Mouse (Mus musculus) heart, embryonic 14.5 days (tissue): ENCODE data around the gene Pgbd1. TPM values are rescaled to one million over a fixed set of nuclear protein-coding genes. Genes with fewer than 3 reads are reported as not detected.
A peak's percentile ranks its signal among the peaks of the same experiment; 100 is the strongest.
"Not testable (repeated sequence)": the region's sequence is repeated elsewhere in the genome, so short reads cannot be mapped to it uniquely, and the experiment has no call there.

Experiments used
- ATAC-seq: fragments of 200-750 bp; cut with Nextera tagmentation; 2 replicates; pipeline ENCODE4 v1.8.0; 2017; ENCODE audit warnings: low read depth, moderate TSS enrichment; ENCODE audit not compliant: insufficient number of reproducible peaks, insufficient read depth, low FRiP score
- H3K27ac ChIP-seq, 2 experiments: fragments of 200-500 bp in 1 of 2; fragments of 300-500 bp in 1 of 2; sonication (generic) in 1 of 2; replicated peaks in 1 of 2; 2 replicates each; pipeline ENCODE4 v1.5.1; 2012 to 2014; ENCODE audit warnings: low read depth in 2 of 2, low read length in 2 of 2, control low read depth in 1 of 2, mild to moderate bottlenecking in 1 of 2, mixed read lengths in 1 of 2; ENCODE audit not compliant: control insufficient read depth in 1 of 2, insufficient read depth in 1 of 2
- H3K27me3 ChIP-seq: fragments of 300-500 bp; sonication (generic); 2 replicates; pipeline ENCODE4 v1.6.1; 2014; ENCODE audit warnings: mild to moderate bottlenecking, low read length, control low read depth; ENCODE audit not compliant: control insufficient read depth, insufficient read depth
- H3K36me3 ChIP-seq: fragments of 300-500 bp; sonication (generic); 2 replicates; pipeline ENCODE4 v1.6.1; 2014; ENCODE audit warnings: mild to moderate bottlenecking, control low read depth, low read length, mixed read lengths; ENCODE audit not compliant: control insufficient read depth, insufficient read depth
- H3K4me1 ChIP-seq, 2 experiments: fragments of 200-500 bp in 1 of 2; fragments of 300-500 bp in 1 of 2; sonication (generic) in 1 of 2; 2 replicates each; pipeline ENCODE4 v1.6.1; 2012 to 2014; ENCODE audit warnings: low read length in 2 of 2, control low read depth in 1 of 2, mixed read lengths in 1 of 2; ENCODE audit not compliant: control insufficient read depth in 2 of 2, insufficient read depth in 2 of 2
- H3K4me2 ChIP-seq: fragments of 300-500 bp; sonication (generic); 2 replicates; pipeline ENCODE4 v1.6.1; 2014; ENCODE audit warnings: mild to moderate bottlenecking, low read length
- H3K4me3 ChIP-seq, 2 experiments: fragments of 200-500 bp in 1 of 2; fragments of 300-500 bp in 1 of 2; sonication (generic) in 1 of 2; 2 replicates each; pipeline ENCODE4 v1.5.1; 2012 to 2014; ENCODE audit warnings: low read length in 2 of 2, mild to moderate bottlenecking in 2 of 2, control low read depth in 1 of 2, low read depth in 1 of 2, moderate library complexity in 1 of 2; ENCODE audit not compliant: control insufficient read depth in 1 of 2, insufficient read depth in 1 of 2
- H3K9ac ChIP-seq: fragments of 300-500 bp; sonication (generic); 2 replicates; pipeline ENCODE4 v1.6.1; 2014; ENCODE audit warnings: mild to moderate bottlenecking, low read length
- H3K9me3 ChIP-seq: fragments of 300-500 bp; sonication (generic); 2 replicates; pipeline ENCODE4 v1.6.1; 2016; ENCODE audit warnings: low read length, control low read depth; ENCODE audit not compliant: control insufficient read depth
- WGBS: fragments of 180-500 bp; shearing (Covaris S2); extraction: QIAGEN DNeasy Blood & Tissue Kit; methylation state at CpG from one replicate; pipeline ENCODE4 v1.1.7; 2014; 5-methylcytosine and 5-hydroxymethylcytosine counted together
- polyA plus RNA-seq: library from polyadenylated mRNA; unstranded; fragments of >200 nt; fragmentation: Nextera tagmentation; extraction: Ambion mirVana; gene quantifications from 2 replicates; pipeline ENCODE4 v1.2.1, GENCODE M21; 2014

Pgbd1 gene
- polyA plus RNA-seq, 1 experiment from 2014 or later: 2.4 TPM

DNA sequence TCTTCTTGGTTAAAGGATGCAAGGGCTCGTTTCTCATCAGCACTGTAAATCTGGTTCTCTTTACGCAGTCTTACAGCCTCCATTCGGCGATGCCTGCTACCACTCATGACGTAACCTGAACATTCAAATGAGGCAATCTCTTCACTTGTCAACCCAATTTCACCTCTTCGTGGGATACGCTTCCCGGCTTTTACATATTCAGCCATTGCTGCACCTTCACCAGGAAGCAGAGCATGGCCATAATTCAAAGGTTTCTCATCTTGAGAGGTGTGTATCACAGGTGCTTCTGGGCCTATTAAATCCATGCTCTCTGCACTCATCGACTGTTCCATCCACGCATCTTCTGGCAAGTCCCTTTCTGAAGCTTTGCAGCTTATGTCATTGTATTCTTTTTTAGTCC lies 26.5 kb upstream of the Pgbd1 start:
- H3K36me3 ChIP-seq: no peaks in the 10 kb centered on the region
- no peaks in the 10 kb centered on the region; the same call in 1 of the 2 replicates for H3K27me3 ChIP-seq
- H3K27ac ChIP-seq: no peak overlapping the region
- 0 out of 2 replicates have a peak, but pooled peaks cover 3% of the 10 kb centered on the region for H3K9me3 ChIP-seq
- ATAC-seq: no peak
- no peak overlapping the region for H3K9ac ChIP-seq
- peaks cover 0 to 4% of the 10 kb centered on the region in 2 experiments; a peak in 3 of 4 replicates for H3K4me1 ChIP-seq
- 0 out of 4 replicates have a peak overlapping the region, but pooled peaks of 1 of the 2 experiments have one; percentile 60 for H3K4me3 ChIP-seq
- 86% methylated on average over 10 of the region's 10 CpGs for WGBS
- no peak overlapping the region for H3K4me2 ChIP-seq

DNA sequence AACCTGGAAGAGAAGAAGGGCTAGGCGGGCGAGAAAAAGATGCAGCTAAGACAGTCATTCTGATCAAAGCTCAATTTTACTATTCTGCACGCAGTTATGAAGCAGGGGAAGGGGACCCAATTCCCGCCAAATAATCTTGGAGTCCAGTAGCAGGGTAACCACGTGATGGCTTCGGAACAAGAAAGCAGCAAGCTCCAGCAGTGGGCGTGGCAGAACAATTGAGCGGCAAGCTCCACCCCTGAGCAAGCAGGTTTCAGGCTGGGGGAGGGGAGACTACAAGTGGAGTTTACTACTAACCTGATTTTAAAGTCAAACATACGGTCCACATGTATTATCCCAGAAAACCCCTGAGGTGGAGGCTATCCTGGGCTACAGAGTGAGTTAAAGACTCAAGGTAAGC lies 21.7 kb upstream of the Pgbd1 start:
- H3K9me3 ChIP-seq, H3K9ac ChIP-seq, H3K36me3 ChIP-seq, H3K4me3 ChIP-seq, H3K4me1 ChIP-seq, H3K27ac ChIP-seq, ATAC-seq, H3K27me3 ChIP-seq, H3K4me2 ChIP-seq: not testable (repeated sequence)
- WGBS: 52% methylated on average over 9 of the region's 9 CpGs

- Histone ChIP-seq H3K27ac (no peak overlapping the region), H3K36me3 (peaks cover 7% of the 10 kb centered on the region), H3K4me3 (no peak overlapping the region), H3K9me3 (no peaks in the 10 kb centered on the region), H3K4me2 (no peak overlapping the region), H3K27me3 (no peaks in the 10 kb centered on the region), H3K9ac (no peak overlapping the region), H3K4me1 (peaks cover 8 to 10% of the 10 kb centered on the region in 2 experiments)
- no peak for ATAC-seq
- WGBS: 7% methylated on average over 4 of the region's 4 CpGs
Observed at GRCm38 (mm10) chr13:21456347-21456746, 15.5 kb upstream of the Pgbd1 start.

- 33% methylated on average over 3 of the region's 3 CpGs for WGBS
- Histone ChIP-seq H3K27ac (peak overlapping the region; percentile 20 to 84; a peak in 1 of 4 replicates), H3K36me3 (peaks cover 18% of the 10 kb centered on the region), H3K27me3 (no peaks in the 10 kb centered on the region), H3K9me3 (no peaks in the 10 kb centered on the region), H3K9ac (no peak overlapping the region), H3K4me3 (no peak overlapping the region), H3K4me2 (peak overlapping the region; percentile 64), H3K4me1 (peaks cover 8 to 10% of the 10 kb centered on the region in 2 experiments)
- ATAC-seq: no peak
Observed at GRCm38 (mm10) chr13:21454133-21454532, 13.3 kb upstream of the Pgbd1 start.

DNA sequence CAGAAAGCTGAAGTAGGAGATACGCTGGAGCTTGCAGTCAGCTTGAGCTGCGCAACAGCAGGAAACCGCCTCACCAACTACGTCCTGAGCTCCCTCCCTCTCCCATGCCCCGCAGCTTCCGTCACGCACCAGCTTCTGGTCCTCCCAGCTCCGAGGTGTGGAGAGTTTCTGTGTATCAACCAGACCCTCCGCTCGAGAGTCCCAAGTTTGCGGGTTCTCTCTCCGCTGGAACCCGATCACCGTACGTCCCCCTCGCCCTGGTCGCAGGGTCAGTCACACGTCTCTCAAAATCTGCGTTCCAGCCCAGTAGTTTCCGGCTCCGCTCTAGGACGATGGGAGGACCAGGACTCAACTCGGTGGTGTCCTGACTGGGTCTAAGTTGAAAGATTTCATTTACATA lies 12.6 kb upstream of the Pgbd1 start, which contains the start of gene Zscan26:
TSS of gene Zscan26 (minus strand) at position 282 of the 400 bp plus-strand sequence.
- peaks cover 25% of the 10 kb centered on the region for H3K36me3 ChIP-seq
- H3K9ac ChIP-seq: peak within 1 kb of the TSS; percentile 89
- H3K4me3 ChIP-seq: peak within 1 kb of the TSS; percentile 81 to 89
- H3K4me2 ChIP-seq: peak within 1 kb of the TSS; percentile 64
- WGBS: under 1% methylated on average over 23 of the region's 23 CpGs
- peak within 1 kb of the TSS; percentile 80 to 84 for H3K27ac ChIP-seq
- peaks cover 8 to 10% of the 10 kb centered on the region in 2 experiments for H3K4me1 ChIP-seq
- ATAC-seq: peak; percentile 72; the same call in 1 of the 2 replicates
- no peaks in the 10 kb centered on the region for H3K27me3 ChIP-seq
- no peaks in the 10 kb centered on the region for H3K9me3 ChIP-seq

DNA sequence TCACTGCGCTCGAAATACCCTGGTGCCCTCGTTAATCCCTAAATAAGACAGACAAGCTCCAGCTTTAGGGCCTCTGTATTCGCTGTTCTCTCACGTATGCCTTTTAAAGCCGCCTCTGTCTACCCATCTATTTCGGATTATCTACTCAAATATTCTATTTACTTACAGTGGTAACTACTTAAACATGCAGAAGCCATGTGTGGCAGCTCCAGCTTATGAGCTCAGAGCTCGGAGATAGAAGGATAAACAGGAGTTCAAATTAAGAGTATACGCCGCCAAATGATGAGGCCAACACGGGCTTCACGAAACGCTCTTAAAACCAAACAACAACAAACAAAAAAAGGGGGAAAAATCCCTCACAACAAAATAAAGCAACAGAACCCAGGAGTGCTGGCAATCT lies 12.2 kb upstream of the Pgbd1 start:
- no peaks in the 10 kb centered on the region for H3K27me3 ChIP-seq
- peak overlapping the region; percentile 81 to 89 for H3K4me3 ChIP-seq
- peaks cover 29% of the 10 kb centered on the region for H3K36me3 ChIP-seq
- peak overlapping the region; percentile 64 for H3K4me2 ChIP-seq
- peak overlapping the region; percentile 80 to 84 for H3K27ac ChIP-seq
- H3K4me1 ChIP-seq: peaks cover 8 to 10% of the 10 kb centered on the region in 2 experiments
- peak overlapping the region; percentile 89 for H3K9ac ChIP-seq
- no peaks in the 10 kb centered on the region for H3K9me3 ChIP-seq
- no peak for ATAC-seq
- 2% methylated on average over 13 of the region's 13 CpGs for WGBS

- H3K27me3 ChIP-seq: no peaks in the 10 kb centered on the region
- H3K9ac ChIP-seq: no peak overlapping the region
- no peaks in the 10 kb centered on the region for H3K9me3 ChIP-seq
- H3K36me3 ChIP-seq: peaks cover 79% of the 10 kb centered on the region
- ATAC-seq: no peak
- no peak overlapping the region for H3K4me2 ChIP-seq
- no peak overlapping the region for H3K4me3 ChIP-seq
- WGBS: 82% methylated on average over 16 of the region's 16 CpGs
- H3K27ac ChIP-seq: no peak overlapping the region
- peaks cover 2 to 8% of the 10 kb centered on the region in 2 experiments; a peak in 3 of 4 replicates for H3K4me1 ChIP-seq
Observed at GRCm38 (mm10) chr13:21447856-21448614, 7.2 kb upstream of the Pgbd1 start.
